Mouse (Mus musculus) lung, adult 10 weeks (tissue): Measurements from ENCODE around the gene Rhcg. TPM values are rescaled to one million over a fixed set of nuclear protein-coding genes. Genes with fewer than 3 reads are reported as not detected.

Source experiments
- polyA plus RNA-seq: library from polyadenylated mRNA; stranded (reverse); fragments of 350-450 nt; fragmentation: Illumina TruSeq; extraction: RNeasy Lipid Tissue Mini Kit (QIAGEN cat#74804); gene quantifications from one replicate; pipeline ENCODE4 v1.2.3, GENCODE M21; 2014; ENCODE audit warnings: low read depth, low replicate concordance; ENCODE audit not compliant: insufficient read depth

Rhcg gene
- polyA plus RNA-seq = not detected

GRCm38 (mm10) chr7:79617418-79617817 is at the start of gene Rhcg:
TSS of gene Rhcg (minus strand) at chr7:79617657.

GRCm38 (mm10) chr7:79659578-79660290 is 42.3 kb upstream of the Rhcg start, which contains the start of gene Ticrr:
TSS of gene Ticrr (plus strand) at chr7:79660196.

Other genes with a start within 250 kb of the Rhcg start
- 0.46 TPM for gene Rlbp1, start 230.6 kb downstream of the Rhcg start, polyA plus RNA-seq
- gene Fanci, start 225.7 kb downstream of the Rhcg start, polyA plus RNA-seq = 0.22 TPM
- 25.9 TPM for gene Polg, start 151.3 kb downstream of the Rhcg start, polyA plus RNA-seq
- gene Ticrr, start 42.5 kb upstream of the Rhcg start, polyA plus RNA-seq = 0.10 TPM
- 1.1 TPM for gene Kif7, start 98.1 kb upstream of the Rhcg start, polyA plus RNA-seq
- gene Plin1, start 115.2 kb upstream of the Rhcg start, polyA plus RNA-seq = 18.6 TPM
- 13.4 TPM for gene Pex11a, start 125.5 kb upstream of the Rhcg start, polyA plus RNA-seq
- gene Wdr93, start 125.5 kb upstream of the Rhcg start, polyA plus RNA-seq = 2.8 TPM
- gene Mesp1, start 176.1 kb upstream of the Rhcg start, polyA plus RNA-seq = 1.4 TPM
- gene Mesp2, start 193.1 kb upstream of the Rhcg start, polyA plus RNA-seq = 2.4 TPM
- 74.8 TPM for gene Anpep, start 243.4 kb upstream of the Rhcg start, polyA plus RNA-seq